Mouse (Mus musculus): ENCODE results near the gene Mylk.

DNA sequence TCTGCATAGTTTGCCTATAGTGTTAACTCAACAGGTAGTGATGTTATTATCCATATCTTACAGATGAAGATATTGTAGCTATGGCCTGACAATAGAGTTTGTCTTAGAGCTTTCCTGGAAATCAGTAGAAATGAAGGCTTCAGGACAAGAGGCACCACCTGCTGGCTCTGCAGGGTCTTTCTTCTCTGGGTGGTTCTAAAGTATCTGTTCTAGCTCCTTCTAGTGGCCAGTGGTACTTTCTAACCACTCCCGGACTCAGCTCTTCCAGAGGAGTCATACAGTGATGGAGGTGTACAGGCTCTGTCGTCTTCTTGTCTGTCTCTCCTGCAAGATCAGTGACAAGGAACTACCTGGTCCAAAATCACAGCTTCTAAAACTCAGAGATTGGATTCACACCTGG lies 230.5 kb downstream of the Mylk start:
- no peak for TF ChIP-seq FLI1 (IDR thresholded peaks at IDR 0.05; ENCODE audit: low read length)
- TF ChIP-seq GATA1 (IDR thresholded peaks at IDR 0.05; ENCODE audit: borderline replicate concordance, low read length): no peak

All from megakaryocyte, embryonic 14.5 days (primary cell).